Mouse (Mus musculus) brain, embryonic 14.5 days (tissue): ENCODE measurements around the gene Pi4ka.

ENCODE experiments used
- CTCF ChIP-seq: fragments of 200-500 bp; IDR thresholded peaks from 2 replicates; pipeline ENCODE4 v1.5.1; 2012; ENCODE audit warnings: inconsistent platforms, mild to moderate bottlenecking, moderate library complexity, borderline replicate concordance; ENCODE audit not compliant: insufficient read depth, insufficient read length; ENCODE audit errors: extremely low read depth
- POLR2A ChIP-seq: fragments of 200-500 bp; IDR thresholded peaks from 2 replicates; pipeline ENCODE4 v1.6.1; 2012; ENCODE audit warnings: mild to moderate bottlenecking, inconsistent platforms, borderline replicate concordance; ENCODE audit not compliant: poor library complexity, insufficient read depth, insufficient read length, severe bottlenecking; ENCODE audit errors: extremely low read depth

DNA sequence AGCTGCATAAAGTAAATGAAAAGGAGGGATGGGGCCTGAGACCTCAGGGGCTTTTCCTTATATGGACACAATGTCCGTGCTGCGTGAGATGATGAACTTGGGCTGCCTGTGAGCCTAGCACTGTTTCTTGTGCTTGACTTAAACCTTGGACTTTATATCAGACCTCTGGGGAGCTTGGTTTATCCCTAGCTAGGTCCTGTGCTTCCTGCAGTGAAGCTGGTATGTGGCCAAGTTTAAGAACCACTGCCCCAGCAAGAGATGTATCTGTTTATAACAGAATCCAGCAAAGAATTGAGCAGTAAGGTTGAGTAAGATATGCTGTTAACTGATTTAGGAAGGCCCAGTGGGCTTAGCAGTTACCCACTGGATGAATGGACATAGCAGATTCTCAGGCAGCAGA lies 166.7 kb downstream of the Pi4ka start:
- TF ChIP-seq POLR2A (no peak), CTCF (no peak)
